In the genomic region with DNA sequence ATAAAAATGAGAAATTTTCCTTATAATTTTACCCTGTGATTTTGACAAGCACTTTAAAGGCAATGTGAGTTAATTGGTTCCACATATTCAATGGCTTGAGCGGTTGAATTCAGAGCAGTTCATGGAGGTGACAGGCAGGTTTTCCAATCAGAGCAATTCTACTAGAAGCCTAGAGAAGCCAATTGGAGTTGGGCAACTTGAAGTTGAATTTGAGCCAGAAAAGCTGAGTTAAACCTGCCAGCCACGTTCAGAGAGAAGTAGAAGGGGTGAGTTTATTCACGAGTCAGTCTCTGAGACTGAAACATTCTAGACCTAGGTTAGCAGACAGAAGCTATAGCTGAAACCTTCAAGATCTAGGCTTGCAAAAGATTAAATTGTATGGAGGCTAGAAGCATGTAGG, we compare ENCODE assay signal across 21 mouse cellular contexts. TPM values are rescaled to one million over a fixed set of nuclear protein-coding genes. Genes with fewer than 3 reads are reported as not detected.
"Had no signal": no experiment of that assay in that cellular context is flagged by ENCODE, and none has a peak within 500 bp of the region (broad histone marks: within the 10 kb centered on the region; RNA-seq: fewer than 3 reads in every experiment).

No protein-coding gene starts in this region.

- DNase-seq: retina, postnatal 1 day; right cerebral cortex, adult 18-20 months; right cerebral cortex, postnatal 14 days; right cerebral cortex, postnatal 25 days; right cerebral cortex, postnatal 4 days; spleen, adult 18-20 months; thymus, adult 18-20 months; thymus, adult 2 months; thymus, postnatal 14 days; thymus, postnatal 25 days; thymus, postnatal 36 days; thymus, postnatal 4 days had no signal

- H3K4me3 ChIP-seq: neural tube, embryonic 13.5 days; neural tube, embryonic 15.5 days; stomach, embryonic 15.5 days had no signal

- H3K27ac ChIP-seq: neural tube, embryonic 13.5 days; neural tube, embryonic 15.5 days; stomach, embryonic 15.5 days; stomach, postnatal 0 days had no signal

- H3K9ac ChIP-seq: neural tube, embryonic 13.5 days; neural tube, embryonic 15.5 days; stomach, embryonic 15.5 days had no signal

- H3K36me3 ChIP-seq: neural tube, embryonic 13.5 days; neural tube, embryonic 15.5 days; stomach, embryonic 15.5 days had no signal

- H3K4me1 ChIP-seq: neural tube, embryonic 13.5 days; neural tube, embryonic 15.5 days; stomach, embryonic 15.5 days had no signal

- H3K27me3 ChIP-seq: neural tube, embryonic 13.5 days; neural tube, embryonic 15.5 days; stomach, embryonic 15.5 days had no signal

RNA-seq across cellular contexts. Expression of a gene that starts 41.6 kb away (rescaled TPM):
- total RNA-seq: neutrophil, adult 5-6 weeks had no signal
- polyA plus RNA-seq: small intestine, adult 2 months; spleen, adult 2 months; stomach, postnatal 0 days; testis, adult 2 months; thymus, adult 2 months; urinary bladder, adult 2 months had no signal
